Mouse (Mus musculus) ES-E14 (cell line): ENCODE measurements around the gene Ebf3.

ENCODE experiments used
- HCFC1 ChIP-seq: IDR thresholded peaks from 2 replicates; pipeline ENCODE4 v1.6.1; 2012; ENCODE audit warnings: low read length, inconsistent platforms, borderline replicate concordance; ENCODE audit not compliant: insufficient read depth
- ZC3H11A ChIP-seq: IDR thresholded peaks from 2 replicates; pipeline ENCODE4 v1.6.1; 2012; ENCODE audit warnings: low read depth, mild to moderate bottlenecking, inconsistent platforms, low read length, borderline replicate concordance

DNA sequence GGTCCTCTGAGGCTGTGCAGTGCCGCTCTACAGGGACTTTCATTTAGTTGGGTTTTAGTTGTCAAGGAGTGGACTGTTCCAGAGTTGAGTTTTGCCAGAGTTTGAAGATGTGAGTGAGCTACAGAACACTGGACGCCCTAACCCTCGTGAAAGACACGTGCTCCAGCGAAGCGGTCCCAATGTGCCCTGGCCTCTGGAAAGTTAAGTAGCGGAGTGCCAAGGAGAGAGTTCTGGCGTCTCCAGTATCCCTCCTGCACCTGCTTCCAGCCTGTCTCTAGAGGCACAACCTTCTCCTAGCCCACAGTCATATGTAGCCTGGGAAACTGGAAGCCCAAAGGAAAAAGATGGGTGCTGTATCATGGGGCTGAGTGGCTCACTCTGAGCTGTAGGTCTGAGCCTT lies 73.8 kb downstream of the Ebf3 start:
- no peak for TF ChIP-seq HCFC1
- TF ChIP-seq ZC3H11A: no peak
